Mouse (Mus musculus): ENCODE data around the gene Ctsw. TPM values are rescaled to one million over a fixed set of nuclear protein-coding genes. Genes with fewer than 3 reads are reported as not detected.

The Ctsw gene
- total RNA-seq, 2 experiments from 2014 or later, result 0.86 TPM; not detected in 1

GRCm38 (mm10) chr19:5447515-5448353, 20.6 kb downstream of the Ctsw start, which contains the start of gene Fosl1:
Gene Fosl1 (plus strand): TSS chr19:5447547.
- intact Hi-C loops (cut with DNase I), result no loop called here
- DNase-seq (ENCODE audit: low spot score in 2 of 2), result peak; percentile 70 to 75

- intact Hi-C loops (cut with DNase I), result no loop called here
- DNase-seq (ENCODE audit: low spot score in 2 of 2), result no peak
Measured at GRCm38 (mm10) chr19:5445747-5446146, 22.6 kb downstream of the Ctsw start.

DNA sequence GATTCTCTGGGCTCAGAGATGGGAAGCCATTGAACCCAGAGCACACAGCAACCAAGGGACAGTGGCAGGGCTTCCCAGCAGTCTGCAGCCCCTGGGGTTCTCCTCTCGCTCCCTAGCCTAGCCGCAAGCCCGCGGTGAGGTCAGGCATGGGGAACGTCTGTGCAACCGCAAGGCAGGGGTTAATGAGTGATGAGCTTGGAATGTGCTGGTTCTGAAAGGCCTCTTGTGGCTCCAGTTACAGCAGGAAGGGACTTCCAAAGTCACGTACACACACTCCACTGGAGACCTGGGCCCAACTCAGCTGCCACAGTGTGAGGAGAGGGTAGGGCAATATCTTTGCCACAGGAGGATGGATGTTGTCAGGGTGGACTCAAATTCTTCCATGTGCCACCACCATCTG, 23.4 kb downstream of the Ctsw start:
- intact Hi-C loops (cut with DNase I), result no loop called here
- DNase-seq (ENCODE audit: low spot score in 2 of 2), result no peak

DNA sequence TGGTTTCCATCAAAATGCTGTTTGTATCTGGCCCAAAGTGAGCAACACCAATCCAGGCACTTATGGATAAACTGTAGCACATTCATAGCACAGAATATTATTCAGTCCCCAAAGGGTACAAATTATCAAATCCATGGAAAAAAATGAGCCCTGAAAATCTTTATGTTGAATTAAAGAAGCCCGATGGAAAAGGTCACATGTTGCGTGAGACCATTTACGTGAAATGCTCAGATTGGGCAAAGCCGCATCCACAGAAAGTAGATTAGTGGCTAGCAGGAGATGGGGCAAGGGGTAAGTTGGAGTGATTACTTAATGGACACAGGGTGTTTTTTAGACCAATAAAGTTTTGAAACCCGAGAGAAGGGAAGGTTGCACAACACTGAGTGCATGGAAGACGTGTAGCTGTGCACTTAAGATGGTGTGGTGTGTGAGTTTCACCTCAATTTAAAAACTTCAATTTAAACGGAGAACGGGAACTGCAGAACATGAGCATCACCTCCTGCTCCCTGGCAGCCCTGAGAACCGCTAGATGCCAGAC, 23.9 kb downstream of the Ctsw start:
- intact Hi-C loops (cut with DNase I), result no loop called here
- DNase-seq (ENCODE audit: low spot score in 2 of 2), result no peak

GRCm38 (mm10) chr19:5433951-5434350, 34.4 kb downstream of the Ctsw start:
- intact Hi-C loops (cut with DNase I), result no loop called here
- DNase-seq (ENCODE audit: low spot score in 2 of 2), result no peak

GRCm38 (mm10) chr19:5432992-5433852, 35.1 kb downstream of the Ctsw start:
- no peak for DNase-seq (ENCODE audit: low spot score in 2 of 2)
- intact Hi-C loops (cut with DNase I), result no loop called here

DNA sequence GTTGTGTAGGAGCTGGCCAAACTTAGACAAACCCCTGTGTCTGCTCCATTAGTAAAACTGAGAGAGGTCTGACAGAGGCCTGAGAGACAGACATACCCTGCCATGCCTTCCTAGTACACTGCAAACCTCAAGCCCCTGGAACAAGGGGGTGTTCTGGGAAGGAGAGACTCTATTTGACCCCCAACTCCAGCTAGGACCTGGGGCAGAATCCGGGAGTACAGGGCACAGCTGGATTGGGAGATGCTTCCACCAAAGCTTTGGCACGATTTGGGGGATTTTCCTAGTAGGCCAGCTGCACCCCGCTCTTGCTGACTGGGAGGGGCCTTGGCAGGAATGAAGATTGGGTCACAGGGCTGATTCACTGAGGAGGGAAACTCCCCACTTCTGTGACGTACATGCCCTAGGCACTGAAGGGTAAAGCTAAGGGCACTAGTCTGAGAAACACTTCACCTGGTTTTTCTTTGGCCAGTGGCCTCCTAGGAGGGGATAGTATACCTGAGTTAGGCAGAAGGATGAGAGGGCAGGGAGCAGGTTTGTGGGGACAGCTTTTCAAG, 36.3 kb downstream of the Ctsw start:
- no peak for DNase-seq (ENCODE audit: low spot score in 2 of 2)
- intact Hi-C loops (cut with DNase I), result no loop called here

- no peak for DNase-seq (ENCODE audit: low spot score in 2 of 2)
- intact Hi-C loops (cut with DNase I), result no loop called here
Measured at GRCm38 (mm10) chr19:5430408-5430807, 37.9 kb downstream of the Ctsw start.

GRCm38 (mm10) chr19:5429806-5430205, 38.5 kb downstream of the Ctsw start:
- DNase-seq (ENCODE audit: low spot score in 2 of 2), result no peak
- intact Hi-C loops (cut with DNase I), result no loop called here

DNA sequence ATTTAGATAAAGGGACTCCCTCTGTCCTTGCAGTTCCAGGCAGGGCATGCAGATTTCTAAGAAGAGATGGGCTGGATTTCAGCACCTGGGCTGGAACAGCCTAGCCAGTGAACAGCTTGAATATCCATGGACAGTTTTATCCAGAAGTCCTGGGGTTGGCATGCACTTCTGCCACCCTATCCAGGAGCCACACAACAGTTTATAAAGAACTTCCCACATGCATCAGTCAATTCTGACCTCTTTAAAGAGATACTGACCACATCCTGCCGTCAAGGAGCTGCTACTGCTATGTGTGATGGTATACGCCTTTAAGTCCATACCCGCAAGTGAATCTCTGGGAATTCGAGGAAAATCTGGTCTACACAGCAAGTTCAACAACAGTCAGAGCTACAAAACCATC, 39.1 kb downstream of the Ctsw start:
- intact Hi-C loops (cut with DNase I), result no loop called here
- DNase-seq (ENCODE audit: low spot score in 2 of 2), result no peak

DNA sequence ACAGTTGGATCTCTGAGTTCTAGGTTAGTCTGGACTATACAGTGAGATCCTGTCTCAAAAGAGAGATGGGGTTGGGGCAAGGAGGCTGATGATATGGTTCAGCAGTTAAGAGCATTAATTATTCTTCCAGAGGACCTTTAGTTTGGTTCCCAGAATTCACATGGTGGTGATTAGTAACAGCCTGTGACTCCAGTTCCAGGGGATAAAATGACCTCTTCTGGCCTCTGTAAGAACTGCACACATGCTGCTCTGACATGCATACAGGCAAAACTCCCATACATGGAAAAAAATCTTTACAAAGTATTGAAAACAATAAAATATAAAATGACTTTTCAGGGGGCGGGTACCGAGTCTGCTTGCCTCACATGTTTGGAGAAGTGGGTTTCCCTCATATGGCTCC, 40.2 kb downstream of the Ctsw start:
- intact Hi-C loops (cut with DNase I), result no loop called here
- DNase-seq (ENCODE audit: low spot score in 2 of 2), result no peak

- intact Hi-C loops (cut with DNase I), result no loop called here
- no peak for DNase-seq (ENCODE audit: low spot score in 2 of 2)
Measured at GRCm38 (mm10) chr19:5426640-5427290, 41.5 kb downstream of the Ctsw start.

- intact Hi-C loops (cut with DNase I), result loop anchor here (2.0 kb wide), 2 partner anchors 31 to 63 kb away; partner anchors contain the start of genes Ccdc85b and Mus81
- DNase-seq (ENCODE audit: low spot score in 2 of 2), result no peak
Measured at GRCm38 (mm10) chr19:5425906-5426565, 42.3 kb downstream of the Ctsw start.

DNA sequence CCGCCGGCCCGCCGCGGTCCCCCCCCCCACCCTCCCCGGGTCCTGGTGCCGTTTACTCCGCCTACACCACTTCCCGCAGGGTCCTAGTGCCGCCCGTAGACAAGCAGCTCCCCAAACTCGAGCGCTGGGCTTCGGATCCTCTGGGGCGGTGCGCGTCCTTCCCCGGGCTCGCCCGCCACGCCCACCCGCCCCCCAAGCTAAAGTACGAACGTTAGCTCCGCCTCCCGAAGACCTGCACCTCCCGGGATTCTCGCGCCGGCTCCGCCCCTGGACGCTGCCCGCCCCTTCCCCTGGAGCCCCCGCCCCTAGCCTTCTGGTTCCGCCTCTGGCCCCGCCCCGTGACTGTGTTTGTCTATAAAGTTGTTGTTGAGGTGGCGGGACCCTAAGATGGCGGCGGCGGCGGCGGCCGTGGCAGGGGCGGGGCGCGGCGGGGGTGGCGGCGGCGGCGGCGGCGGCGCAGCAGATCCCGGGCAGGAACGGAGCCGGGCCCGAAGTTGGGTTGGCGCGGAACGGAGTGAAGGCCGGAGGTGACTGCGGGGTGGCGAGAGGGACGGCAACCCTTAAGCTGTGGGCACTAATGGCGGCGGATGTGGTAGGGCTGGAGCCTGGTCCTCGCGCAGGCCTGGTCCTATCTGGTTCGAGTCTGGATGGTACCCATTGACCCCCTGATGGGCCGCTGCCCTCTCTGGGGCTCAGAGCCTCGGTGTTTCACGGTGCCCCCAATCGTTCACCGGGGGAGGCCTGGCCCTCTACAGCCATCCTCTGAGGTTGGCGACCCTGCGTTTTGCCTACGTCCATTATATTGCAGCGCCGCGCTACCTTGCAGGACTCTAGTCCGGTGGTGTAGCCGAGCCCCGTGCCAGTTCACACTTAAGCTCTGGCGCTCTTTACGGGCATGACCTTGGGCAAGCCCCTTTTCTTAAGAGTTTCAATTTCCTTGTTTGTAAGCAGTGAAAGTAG, 43.2 kb downstream of the Ctsw start, which contains the start of the genes Drap1 and AI837181:
Gene Drap1 (minus strand): TSS at position 198 of the 960 bp plus-strand sequence.
Gene AI837181 (plus strand): TSS at position 363 of the 960 bp plus-strand sequence.
- peak; percentile 91 to 92 for DNase-seq (ENCODE audit: low spot score in 2 of 2)
- intact Hi-C loops (cut with DNase I), result loop anchor here (2.0 kb wide), 2 partner anchors 32 to 64 kb away; partner anchors contain the start of genes Ccdc85b and Mus81

GRCm38 (mm10) chr19:5424092-5424781, 44.1 kb downstream of the Ctsw start:
- DNase-seq (ENCODE audit: low spot score in 2 of 2), result no peak
- intact Hi-C loops (cut with DNase I), result loop anchor here (2.0 kb wide), 2 partner anchors 33 to 65 kb away; partner anchors contain the start of genes Ccdc85b and Mus81

- no peak for DNase-seq (ENCODE audit: low spot score in 2 of 2)
- intact Hi-C loops (cut with DNase I), result no loop called here
Measured at GRCm38 (mm10) chr19:5423561-5423960, 44.7 kb downstream of the Ctsw start.

- DNase-seq (ENCODE audit: low spot score in 2 of 2), result no peak
- intact Hi-C loops (cut with DNase I), result no loop called here
Measured at GRCm38 (mm10) chr19:5422895-5423443, 45.3 kb downstream of the Ctsw start.

All from left cerebral cortex, postnatal 36 days (tissue).